Mouse (Mus musculus): ENCODE results near the gene Slc24a5. TPM values are rescaled to one million over a fixed set of nuclear protein-coding genes. Genes with fewer than 3 reads are reported as not detected.
"Not testable (repeated sequence)": the region's sequence is repeated elsewhere in the genome, so short reads cannot be mapped to it uniquely, and the experiment has no call there.

Gene Slc24a5
- 1 to 10 TPM in 1 of 2 experiments, under 1 TPM in 1; 0.23 to 1.1 TPM for total RNA-seq (2021)

- DNase-seq (ENCODE audit: extremely low spot score in 1 of 2, low spot score in 1 of 2): no peak
These were observed at the start of gene Slc24a5 for GRCm38 (mm10) chr2:125067894-125068293. Gene Slc24a5 (plus strand): TSS chr2:125068124.

GRCm38 (mm10) chr2:125024386-125024785 lies 43.5 kb upstream of the Slc24a5 start:
- DNase-seq (ENCODE audit: extremely low spot score in 1 of 2, low spot score in 1 of 2): no peak

GRCm38 (mm10) chr2:125026358-125027000 lies 41.4 kb upstream of the Slc24a5 start:
- DNase-seq (ENCODE audit: extremely low spot score in 1 of 2, low spot score in 1 of 2): no peak

DNA sequence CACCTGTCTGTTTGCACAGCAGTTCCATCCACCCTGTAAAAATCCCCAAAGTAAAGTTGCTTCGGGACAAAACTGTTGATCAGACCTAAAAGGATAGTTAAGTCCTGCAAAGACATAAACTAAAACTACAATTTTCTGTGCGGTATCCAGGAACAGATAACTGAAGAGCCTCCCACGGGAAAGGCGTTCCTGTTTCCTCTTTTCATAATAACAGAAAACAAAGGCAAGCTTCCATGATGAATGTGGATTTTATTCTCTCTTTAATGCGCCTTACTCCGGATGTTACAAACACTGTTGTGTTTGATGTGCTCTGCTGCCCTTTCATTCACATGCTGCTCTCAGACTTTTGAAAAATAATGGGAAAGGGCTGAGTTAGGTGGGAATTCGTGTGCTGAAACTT lies 37.3 kb upstream of the Slc24a5 start:
- no peak for DNase-seq (ENCODE audit: extremely low spot score in 1 of 2, low spot score in 1 of 2)

GRCm38 (mm10) chr2:125031111-125031510 lies 36.8 kb upstream of the Slc24a5 start:
- DNase-seq (ENCODE audit: extremely low spot score in 1 of 2, low spot score in 1 of 2): no peak

GRCm38 (mm10) chr2:125031562-125032257 lies 36.2 kb upstream of the Slc24a5 start:
- DNase-seq (ENCODE audit: extremely low spot score in 1 of 2, low spot score in 1 of 2): peak; percentile 52 to 54

GRCm38 (mm10) chr2:125032258-125032973 lies 35.5 kb upstream of the Slc24a5 start:
- DNase-seq (ENCODE audit: extremely low spot score in 1 of 2, low spot score in 1 of 2): no peak

DNA sequence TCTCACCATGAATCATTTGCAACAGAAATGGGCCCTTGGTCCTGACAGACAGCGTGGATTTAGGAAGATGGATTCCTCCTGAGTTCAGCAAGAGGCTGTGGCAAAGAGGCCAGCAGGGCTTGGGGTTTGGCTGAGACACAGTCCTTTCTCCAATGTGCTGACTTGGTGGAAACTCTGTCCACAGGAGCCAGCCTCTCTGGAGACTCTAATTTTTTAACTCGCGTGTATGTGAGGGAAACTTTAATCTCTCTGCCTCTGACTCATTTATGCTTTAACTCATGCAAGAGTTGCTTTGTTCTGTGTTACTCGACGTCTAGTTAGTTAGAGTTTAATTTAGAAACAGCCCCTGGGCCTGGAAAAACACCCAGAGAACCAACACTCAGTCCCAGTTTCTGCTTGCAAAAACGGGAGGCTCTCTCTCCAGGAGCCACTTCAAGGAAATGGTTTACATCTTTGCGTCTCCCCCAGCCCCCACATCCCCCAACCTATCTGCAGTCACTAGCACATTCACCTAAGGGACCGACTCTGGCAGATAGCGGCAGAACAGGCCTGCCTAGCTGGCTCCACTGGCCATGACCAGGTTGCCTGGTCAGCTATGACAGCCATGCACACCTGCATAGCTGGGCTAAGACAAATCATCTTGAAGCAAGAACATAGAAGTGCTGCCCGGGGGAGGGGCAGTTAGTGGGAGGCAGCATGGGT lies 34.7 kb upstream of the Slc24a5 start:
- no peak for DNase-seq (ENCODE audit: extremely low spot score in 1 of 2, low spot score in 1 of 2)

- DNase-seq (ENCODE audit: extremely low spot score in 1 of 2, low spot score in 1 of 2): peak in 1 of 2 experiments; percentile 30
These were observed 12.5 kb upstream of the Slc24a5 start for GRCm38 (mm10) chr2:125055316-125055903.

- peak in 1 of 2 experiments; percentile 51 for DNase-seq (ENCODE audit: extremely low spot score in 1 of 2, low spot score in 1 of 2)
These were observed 10.6 kb upstream of the Slc24a5 start for GRCm38 (mm10) chr2:125057250-125057815.

DNA sequence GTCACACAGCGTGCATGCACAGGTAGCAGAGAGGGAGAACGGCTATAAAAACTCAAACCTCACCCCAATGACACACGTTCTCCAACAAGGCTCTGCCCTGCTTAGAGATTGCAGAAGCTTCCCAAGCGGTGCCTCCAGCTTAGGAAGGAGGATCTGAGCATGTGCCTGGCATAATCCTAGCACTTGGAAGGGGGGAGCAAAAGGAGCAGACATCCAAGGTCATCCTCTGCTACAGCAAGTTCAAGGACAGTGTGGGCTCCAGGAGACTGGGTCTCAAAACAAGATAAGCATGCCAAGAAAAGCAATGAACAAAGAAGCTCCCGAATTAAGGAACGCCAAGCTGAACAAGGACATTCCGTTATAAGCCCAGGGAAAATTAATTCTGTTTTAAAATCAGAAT lies 6.5 kb upstream of the Slc24a5 start:
- no peak for DNase-seq (ENCODE audit: extremely low spot score in 1 of 2, low spot score in 1 of 2)

GRCm38 (mm10) chr2:125062944-125063343 lies 5.0 kb upstream of the Slc24a5 start:
- no peak for DNase-seq (ENCODE audit: extremely low spot score in 1 of 2, low spot score in 1 of 2)

- DNase-seq (ENCODE audit: extremely low spot score in 1 of 2, low spot score in 1 of 2): no peak
These were observed 551 bp upstream of the Slc24a5 start for GRCm38 (mm10) chr2:125067373-125067772.

- DNase-seq (ENCODE audit: extremely low spot score in 1 of 2, low spot score in 1 of 2): no peak
These were observed 772 bp downstream of the Slc24a5 start for GRCm38 (mm10) chr2:125068696-125069095.

GRCm38 (mm10) chr2:125073056-125073780 lies 5.3 kb downstream of the Slc24a5 start:
- DNase-seq (ENCODE audit: extremely low spot score in 1 of 2, low spot score in 1 of 2): no peak

- no peak for DNase-seq (ENCODE audit: extremely low spot score in 1 of 2, low spot score in 1 of 2)
These were observed 16.0 kb downstream of the Slc24a5 start for GRCm38 (mm10) chr2:125083879-125084278.

- no peak for DNase-seq (ENCODE audit: extremely low spot score in 1 of 2, low spot score in 1 of 2)
These were observed 20.8 kb downstream of the Slc24a5 start for GRCm38 (mm10) chr2:125088757-125089156.

DNA sequence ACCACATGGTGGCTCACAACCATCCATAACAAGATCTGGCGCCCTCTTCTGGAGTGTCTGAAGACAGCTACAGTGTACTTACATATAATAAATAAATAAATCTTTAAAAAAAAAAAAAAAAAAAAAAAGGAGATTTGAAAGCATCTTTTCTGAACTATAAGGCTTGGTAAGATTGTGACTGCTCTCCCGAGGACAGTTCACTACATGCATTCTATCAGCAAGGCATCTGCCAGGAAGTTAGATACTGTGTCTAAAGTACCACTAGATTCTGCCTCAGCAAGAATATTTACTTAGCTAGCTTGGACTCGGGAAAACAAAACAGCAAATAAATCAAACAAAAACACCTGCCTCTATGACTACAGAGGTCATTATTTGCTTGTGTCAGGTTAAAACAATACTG lies 24.2 kb downstream of the Slc24a5 start:
- not testable (repeated sequence) for DNase-seq (ENCODE audit: extremely low spot score in 1 of 2, low spot score in 1 of 2)

GRCm38 (mm10) chr2:125104491-125104890 lies 36.6 kb downstream of the Slc24a5 start:
- DNase-seq (ENCODE audit: extremely low spot score in 1 of 2, low spot score in 1 of 2): not testable (repeated sequence)

Data from layer of hippocampus, postnatal 25 days (tissue).